Mouse (Mus musculus): ENCODE results near the gene Camk2n1.

Camk2n1 gene
- long read RNA-seq, experiment 1, full-length matches to known transcripts = 1 of 4 reads
- long read RNA-seq, experiment 1, partial matches to known transcripts = 0 of 4 reads
- long read RNA-seq, experiment 1, other reads (novel, unspliced or antisense) = 3 of 4 reads
- long read RNA-seq, experiment 2, full-length matches to known transcripts = 1 of 2 reads
- long read RNA-seq, experiment 2, partial matches to known transcripts = 0 of 2 reads
- long read RNA-seq, experiment 2, other reads (novel, unspliced or antisense) = 1 of 2 reads

- intact Hi-C loops (cut with DNase I) = no loop called here
Observed at GRCm38 (mm10) chr4:138453753-138454570, at the start of gene Camk2n1. Camk2n1 (plus strand) TSS chr4:138454314.

DNA sequence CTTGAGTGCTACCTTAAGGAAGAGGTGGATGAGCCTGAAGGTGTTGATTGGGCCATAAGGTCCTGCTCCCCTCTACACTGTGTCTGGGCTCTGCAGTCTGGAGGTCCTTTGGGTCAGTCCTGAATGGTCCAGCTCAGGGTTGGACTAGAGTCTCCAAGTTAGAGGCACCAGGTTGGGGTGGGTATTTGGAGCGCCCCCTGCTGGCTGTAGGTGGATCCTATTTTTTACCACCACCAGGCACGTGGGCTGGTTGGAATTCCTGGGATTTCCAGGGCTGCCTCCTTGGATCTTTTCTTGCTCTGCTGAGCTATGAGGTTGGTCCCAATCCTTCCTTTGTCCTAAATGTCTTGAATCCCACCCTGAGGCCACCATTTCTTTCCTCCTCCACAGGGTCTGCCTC lies 49.3 kb upstream of the Camk2n1 start:
- intact Hi-C loops (cut with DNase I) = loop anchor here (1.0 kb wide), 1 partner anchor 24 kb away; no protein-coding TSS in a partner anchor

DNA sequence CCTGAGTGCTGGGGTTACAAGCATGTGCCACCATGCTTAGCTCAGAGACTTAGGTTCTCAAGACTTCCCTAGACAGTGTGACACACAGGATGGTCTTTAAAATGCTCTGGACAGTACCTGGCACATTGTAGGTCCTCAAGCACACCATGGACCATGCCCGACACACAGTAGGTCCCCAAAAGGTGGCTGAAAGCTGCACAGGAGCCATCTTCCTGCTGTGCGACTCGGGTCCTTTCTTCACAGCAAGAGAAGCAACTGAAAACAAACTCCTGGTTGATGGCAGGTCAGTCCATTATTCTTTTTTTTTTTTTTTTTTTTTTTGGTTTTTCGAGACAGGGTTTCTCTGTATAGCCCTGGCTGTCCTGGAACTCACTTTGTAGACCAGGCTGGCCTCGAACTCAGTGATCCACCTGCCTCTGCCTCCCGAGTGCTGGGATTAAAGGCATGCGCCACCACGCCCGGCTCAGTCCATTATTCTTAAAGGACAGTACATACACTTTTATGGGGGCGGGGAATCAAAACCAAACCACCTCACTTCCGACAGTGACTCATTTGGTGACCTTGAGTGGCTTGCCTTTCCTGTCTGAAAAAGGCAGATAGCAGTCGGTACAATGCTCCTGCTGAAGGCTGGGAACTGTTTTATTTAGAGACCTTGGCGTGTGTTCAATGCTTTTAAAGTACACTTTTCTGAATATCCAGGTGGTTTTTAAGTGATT lies 46.5 kb upstream of the Camk2n1 start:
- intact Hi-C loops (cut with DNase I) = no loop called here

GRCm38 (mm10) chr4:138411011-138411410 lies 43.1 kb upstream of the Camk2n1 start:
- intact Hi-C loops (cut with DNase I) = no loop called here

DNA sequence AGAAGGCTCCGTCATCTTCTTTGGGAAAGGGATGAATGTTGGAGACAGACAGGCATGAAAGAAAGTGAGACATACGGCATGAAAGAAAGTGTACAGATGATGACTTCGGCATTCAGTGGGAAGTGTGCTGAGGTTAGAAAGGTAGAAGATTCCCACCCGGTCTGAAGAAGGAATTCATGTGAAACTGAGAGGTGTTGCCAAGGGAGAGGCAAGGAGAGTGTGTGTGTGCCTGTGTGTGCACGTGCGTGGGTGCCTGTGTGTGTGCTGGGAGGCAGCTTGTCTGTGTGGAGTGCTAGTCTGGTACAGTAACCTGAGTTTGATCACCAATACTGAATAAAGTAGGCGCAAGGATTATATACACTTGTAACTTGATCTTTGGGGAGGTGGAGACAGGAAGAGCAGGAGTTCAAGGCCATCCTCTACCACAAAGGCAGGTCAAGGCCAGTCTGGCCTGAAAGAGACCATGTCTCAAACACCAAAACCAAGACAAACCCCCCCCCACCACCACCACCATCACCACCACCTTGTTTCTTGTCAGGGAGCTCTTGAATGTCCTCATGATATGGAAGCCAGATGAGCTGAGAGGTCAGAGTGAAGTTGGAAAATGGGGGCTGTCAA lies 42.5 kb upstream of the Camk2n1 start:
- intact Hi-C loops (cut with DNase I) = no loop called here

DNA sequence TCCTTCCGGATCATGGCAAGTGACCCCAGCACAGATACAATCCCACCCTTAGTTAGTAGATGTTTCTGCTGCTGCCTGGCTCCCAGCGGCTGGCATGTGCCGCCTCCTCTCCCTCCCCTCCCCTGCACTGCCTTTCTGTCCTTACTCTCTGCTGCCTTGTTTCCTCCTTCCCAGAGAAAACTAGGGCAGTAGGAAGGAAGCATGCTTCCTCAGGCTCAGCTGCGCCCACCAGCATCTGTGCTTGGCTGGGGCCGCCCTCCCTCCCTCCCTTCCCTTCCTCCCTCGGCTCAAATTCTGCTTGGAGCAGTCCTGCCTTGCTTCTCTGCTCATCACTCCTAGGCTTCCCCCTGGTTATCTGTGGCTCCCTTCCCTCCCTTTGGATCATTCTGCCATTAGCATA lies 39.4 kb upstream of the Camk2n1 start:
- intact Hi-C loops (cut with DNase I) = no loop called here

DNA sequence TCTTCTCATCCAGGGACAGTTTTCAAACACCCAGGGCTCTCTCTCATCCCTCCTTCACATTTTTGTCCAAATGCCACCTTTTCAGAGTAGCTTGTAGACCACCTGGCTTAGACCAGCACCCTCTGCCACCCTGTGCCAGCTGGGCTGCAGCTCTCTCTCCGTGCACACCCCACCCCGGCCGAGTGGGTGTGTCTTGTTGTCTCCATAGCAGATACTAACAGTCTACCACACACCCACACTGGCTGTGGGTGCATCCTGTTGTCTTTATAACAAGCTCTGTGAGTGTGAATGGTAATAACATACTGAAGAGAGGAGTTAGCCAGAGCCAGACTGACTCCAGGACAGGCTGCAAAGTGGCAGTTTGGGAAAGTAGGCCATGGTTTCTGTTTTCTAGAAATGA lies 38.1 kb upstream of the Camk2n1 start:
- intact Hi-C loops (cut with DNase I) = no loop called here

DNA sequence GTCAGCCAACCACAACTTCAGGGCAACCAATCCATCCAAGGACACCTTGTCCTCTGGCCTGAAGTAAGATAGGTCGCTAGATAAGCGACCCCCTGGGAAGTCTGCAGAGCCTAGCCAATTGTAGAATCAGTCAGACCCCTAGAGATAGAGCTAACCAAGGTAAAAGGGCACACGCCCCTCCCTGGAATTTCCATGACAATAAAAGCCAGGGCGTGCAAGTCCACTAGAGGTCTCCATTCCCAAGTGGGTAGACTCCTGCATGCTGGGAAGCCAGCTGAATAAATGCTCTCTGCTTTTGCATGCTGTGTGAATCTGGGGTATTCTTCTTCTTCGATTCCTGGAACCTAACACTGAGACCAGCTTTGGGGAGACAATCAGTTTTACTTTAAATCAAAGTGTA lies 37.7 kb upstream of the Camk2n1 start:
- intact Hi-C loops (cut with DNase I) = no loop called here

DNA sequence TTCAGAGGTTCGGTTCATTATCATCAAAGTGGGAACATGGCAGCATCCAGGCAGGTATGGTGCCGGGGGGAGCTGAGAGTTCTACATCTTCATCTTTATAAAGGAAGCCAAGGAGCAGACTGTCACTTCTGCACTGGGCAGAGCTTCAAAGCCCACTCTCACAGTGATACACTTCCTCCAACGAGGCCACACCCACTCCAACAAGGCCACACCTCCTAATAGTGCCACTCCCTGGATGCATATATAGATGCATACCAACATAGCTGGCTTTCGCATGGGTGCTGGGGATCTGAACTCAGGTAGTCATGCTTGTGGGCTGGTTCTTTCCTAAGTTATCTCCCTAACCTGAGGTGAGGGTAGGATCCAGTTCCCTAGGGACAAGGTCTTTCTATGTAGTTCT lies 36.2 kb upstream of the Camk2n1 start:
- intact Hi-C loops (cut with DNase I) = no loop called here

GRCm38 (mm10) chr4:138418340-138418957 lies 35.7 kb upstream of the Camk2n1 start:
- intact Hi-C loops (cut with DNase I) = no loop called here

GRCm38 (mm10) chr4:138425028-138425427 lies 29.1 kb upstream of the Camk2n1 start:
- intact Hi-C loops (cut with DNase I) = loop anchor here (5.0 kb wide), 1 partner anchor 43 kb away; no protein-coding TSS in a partner anchor

DNA sequence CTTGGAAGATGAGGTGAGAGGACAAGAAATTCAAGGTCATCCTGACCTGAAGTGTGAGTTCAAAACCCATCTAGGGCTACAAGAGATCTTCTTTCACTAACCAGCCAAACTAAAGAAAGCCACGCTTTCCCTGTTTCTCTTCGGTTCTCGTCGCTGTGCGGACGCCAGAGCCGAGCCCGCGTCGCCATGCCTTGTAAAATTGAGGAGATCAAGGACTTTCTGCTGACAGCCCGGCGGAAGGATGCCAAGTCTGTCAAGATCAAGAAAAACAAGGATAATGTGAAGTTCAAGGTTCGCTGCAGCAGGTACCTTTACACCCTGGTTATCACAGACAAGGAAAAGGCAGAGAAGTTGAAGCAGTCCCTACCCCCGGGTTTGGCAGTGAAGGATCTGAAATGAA lies 28.5 kb upstream of the Camk2n1 start:
- intact Hi-C loops (cut with DNase I) = loop anchor here (2.0 to 5.0 kb wide), 2 partner anchors 43 to 107 kb away; no protein-coding TSS in a partner anchor

DNA sequence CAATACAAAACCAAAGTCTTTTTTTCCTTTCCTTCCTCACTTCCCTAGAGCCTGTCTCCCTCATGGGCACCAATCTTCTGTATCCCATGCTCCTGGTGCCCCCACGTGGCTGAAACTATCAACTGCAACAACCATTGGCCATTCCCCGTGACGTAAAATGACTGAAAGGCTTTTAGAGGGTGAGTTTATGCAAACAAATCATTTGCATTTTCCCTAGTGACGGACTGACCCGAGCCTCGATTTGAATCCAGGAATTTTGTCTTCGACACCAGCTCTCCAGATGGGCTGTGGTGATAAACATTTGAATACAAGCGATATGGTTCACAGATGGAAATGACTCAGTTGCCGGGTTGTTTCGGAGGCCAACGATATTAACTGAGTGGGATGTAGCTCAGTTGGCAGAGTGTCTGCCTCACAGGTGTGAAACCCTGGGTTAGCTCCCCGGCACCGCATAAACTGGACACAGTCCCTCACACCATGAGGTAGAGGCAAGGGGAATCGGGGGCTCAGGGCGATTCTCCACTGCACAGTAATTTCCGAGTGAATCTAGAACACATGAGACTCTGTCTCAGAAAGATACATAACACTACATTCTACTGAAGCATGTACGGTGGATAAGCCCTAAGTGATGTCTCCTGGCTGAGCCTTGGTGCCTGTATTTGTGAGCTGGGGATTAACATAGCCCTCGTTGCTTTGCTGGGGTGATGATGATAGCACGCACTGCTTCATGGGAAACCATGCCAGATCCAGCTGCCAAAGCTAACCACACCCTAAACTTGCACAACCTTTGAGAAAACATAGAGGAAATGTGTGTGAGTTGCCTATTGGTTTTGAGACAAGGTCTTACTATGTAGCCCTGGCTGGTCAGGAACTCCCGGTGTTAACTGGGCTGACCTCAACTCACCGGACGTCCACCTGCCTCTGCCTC lies 27.1 kb upstream of the Camk2n1 start:
- intact Hi-C loops (cut with DNase I) = loop anchor here (2.0 to 5.0 kb wide), 2 partner anchors 45 to 108 kb away; no protein-coding TSS in a partner anchor

DNA sequence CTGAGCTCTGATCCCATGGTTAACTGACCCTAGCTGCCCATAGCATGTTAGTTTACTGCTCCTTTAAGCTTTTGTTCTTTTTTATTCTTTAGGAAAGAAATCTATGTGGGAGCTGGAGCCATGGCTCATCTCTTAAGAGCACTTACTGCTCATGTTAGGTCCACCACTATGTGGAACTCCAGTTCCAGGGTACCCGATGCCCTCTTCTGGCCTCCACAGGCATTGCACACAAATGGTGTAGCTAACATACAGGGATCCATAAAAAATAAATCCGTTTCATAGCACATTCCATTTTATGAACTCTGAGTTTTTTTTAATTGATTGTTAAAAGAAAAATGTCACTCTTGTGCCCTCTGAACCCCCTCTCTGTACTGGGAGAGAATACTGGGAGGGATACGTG lies 24.3 kb upstream of the Camk2n1 start:
- intact Hi-C loops (cut with DNase I) = loop anchor here (5.0 kb wide), 1 partner anchor 47 kb away; no protein-coding TSS in a partner anchor

DNA sequence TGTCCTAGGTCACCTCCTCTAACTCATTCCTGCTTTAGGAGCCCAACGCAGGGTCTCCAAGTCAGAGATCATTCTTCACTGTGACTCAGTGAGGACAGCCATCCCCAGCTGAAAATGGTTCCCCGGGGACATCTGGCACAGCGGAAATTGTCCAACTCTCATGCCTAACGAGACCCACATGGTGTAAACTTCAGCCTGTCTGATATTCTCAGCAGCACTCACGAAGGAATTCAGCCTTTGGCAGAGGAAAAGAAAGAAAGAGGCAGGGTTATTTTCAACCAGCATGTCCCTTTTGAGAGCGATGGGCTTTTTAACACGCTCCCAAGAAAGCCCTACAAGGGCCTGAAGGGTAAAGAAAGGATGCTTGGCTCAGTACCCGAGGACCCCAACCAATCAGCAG lies 22.8 kb upstream of the Camk2n1 start:
- intact Hi-C loops (cut with DNase I) = no loop called here

DNA sequence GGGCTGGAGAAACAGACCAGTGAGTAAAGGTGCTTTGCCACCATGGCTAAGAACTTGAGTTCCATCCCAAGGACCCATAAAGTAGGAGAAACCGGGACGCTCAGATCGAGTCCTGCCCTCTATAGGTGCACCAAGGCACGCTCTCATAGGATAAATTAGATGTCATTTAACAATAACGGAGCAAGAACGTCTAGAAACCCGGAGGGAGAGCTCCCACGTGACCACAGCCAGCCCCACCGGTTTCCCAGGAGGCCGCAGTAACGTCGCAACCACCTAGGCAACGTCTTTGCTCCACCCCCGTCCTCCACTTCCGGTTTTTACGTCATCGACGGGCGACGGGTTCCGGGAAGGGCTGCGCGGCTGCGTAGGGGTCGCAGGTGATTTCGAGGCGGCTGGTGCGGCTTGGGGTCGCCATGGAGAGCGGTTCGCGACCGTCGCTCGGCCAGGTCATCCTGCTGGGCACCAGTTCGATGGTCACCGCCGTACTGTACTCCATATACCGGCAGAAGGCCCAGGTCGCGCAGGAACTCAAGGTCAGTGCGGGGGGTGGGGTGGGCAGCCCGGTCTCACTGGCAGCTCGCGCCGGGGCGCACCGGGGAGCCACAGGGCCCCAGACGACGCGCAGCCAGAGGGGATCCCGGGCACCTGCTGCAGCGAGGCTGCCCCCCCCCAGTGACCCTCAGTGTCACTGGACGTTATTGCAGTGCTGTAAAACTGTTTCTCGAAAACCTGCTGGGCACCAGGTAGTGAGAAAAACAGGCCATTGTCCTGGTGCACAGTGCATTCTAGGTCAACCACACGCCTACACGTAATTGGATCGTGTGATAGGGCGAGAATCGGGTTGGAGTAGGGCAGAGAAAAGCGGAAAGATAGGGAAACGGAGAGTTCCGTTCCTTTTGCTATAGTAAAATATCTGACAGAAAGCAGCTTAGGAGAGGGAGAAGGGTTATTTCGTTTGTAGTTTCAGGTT lies 19.5 kb upstream of the Camk2n1 start, which contains the start of gene Mul1:
Gene Mul1, plus strand, starts transcription at position 325 of the 970 bp plus-strand sequence.
- intact Hi-C loops (cut with DNase I) = no loop called here

GRCm38 (mm10) chr4:138440062-138440461 lies 14.1 kb upstream of the Camk2n1 start:
- intact Hi-C loops (cut with DNase I) = no loop called here

DNA sequence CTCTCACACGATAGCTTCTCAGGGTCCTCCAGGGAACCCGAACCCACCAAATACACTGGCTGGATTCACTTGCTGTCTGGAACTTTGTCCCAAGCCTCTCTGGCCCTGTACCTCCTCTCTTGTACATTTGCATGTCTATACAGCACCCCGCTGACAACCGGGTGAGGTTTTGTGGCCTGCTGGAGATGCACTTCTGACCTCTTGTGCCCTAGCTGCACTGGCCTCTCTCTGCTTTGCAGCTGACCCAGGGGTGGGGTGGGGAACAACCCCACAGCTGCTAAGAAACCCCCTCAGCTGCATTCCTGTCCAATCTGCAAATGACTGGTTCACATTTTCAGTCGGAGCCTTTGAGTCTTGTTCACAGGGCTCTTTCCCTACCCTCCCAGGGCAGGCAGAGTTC lies 9.2 kb upstream of the Camk2n1 start:
- intact Hi-C loops (cut with DNase I) = loop anchor here (5.0 kb wide), 1 partner anchor 407 kb away; no protein-coding TSS in a partner anchor
